Mouse (Mus musculus) ES-E14 (cell line): ENCODE results near the gene Abtb1. TPM values are rescaled to one million over a fixed set of nuclear protein-coding genes. Genes with fewer than 3 reads are reported as not detected.

Source experiments
- DNase-seq: peaks from one replicate; pipeline ENCODE4 v3.0.0-alpha.2; 2013; ENCODE audit warnings: low read depth, low spot score
- H3K27ac ChIP-seq: 2 replicates; pipeline ENCODE4 v1.5.1; 2012; ENCODE audit warnings: low read depth, mild to moderate bottlenecking, low read length, moderate library complexity, mixed read lengths; ENCODE audit not compliant: poor library complexity, insufficient read depth, severe bottlenecking
- H3K36me3 ChIP-seq: 2 replicates; pipeline ENCODE4 v1.6.1; 2012; ENCODE audit warnings: mild to moderate bottlenecking, low read length, moderate library complexity, mixed read lengths; ENCODE audit not compliant: control insufficient read depth, poor library complexity, insufficient read depth, severe bottlenecking
- H3K4me1 ChIP-seq, 2 experiments: fragments of 150-350 bp in 1 of 2; sonication (generic) in 1 of 2; 2 replicates each; pipeline ENCODE4 v1.6.1; 2012; ENCODE audit warnings: low read length in 2 of 2, mild to moderate bottlenecking in 1 of 2, mixed read lengths in 1 of 2; ENCODE audit not compliant: control insufficient read depth in 2 of 2, insufficient read depth in 2 of 2, poor library complexity in 1 of 2
- H3K4me3 ChIP-seq, 2 experiments: fragments of 150-350 bp in 1 of 2; sonication (generic) in 1 of 2; 2 replicates each; pipeline ENCODE4 v1.5.1; 2012; ENCODE audit warnings: low read length in 2 of 2, low read depth in 1 of 2, mild to moderate bottlenecking in 1 of 2, mixed read lengths in 1 of 2; ENCODE audit not compliant: insufficient read depth in 1 of 2, poor library complexity in 1 of 2, severe bottlenecking in 1 of 2
- H3K9ac ChIP-seq: 2 replicates; pipeline ENCODE4 v1.6.1; 2012; ENCODE audit warnings: low read depth, mild to moderate bottlenecking, low read length, mixed read lengths; ENCODE audit not compliant: poor library complexity, insufficient read depth, severe bottlenecking
- H3K9me3 ChIP-seq: fragments of 150-350 bp; sonication (generic); 2 replicates; pipeline ENCODE4 v1.6.1; 2012; ENCODE audit warnings: low read depth, mild to moderate bottlenecking, low read length; ENCODE audit not compliant: control insufficient read depth, insufficient read depth
- CHD2 ChIP-seq: IDR thresholded peaks from 2 replicates; pipeline ENCODE4 v1.6.1; 2014; ENCODE audit warnings: mild to moderate bottlenecking, low read depth, low read length, inconsistent platforms
- HCFC1 ChIP-seq: IDR thresholded peaks from 2 replicates; pipeline ENCODE4 v1.6.1; 2012; ENCODE audit warnings: low read length, inconsistent platforms, borderline replicate concordance; ENCODE audit not compliant: insufficient read depth
- MAFK ChIP-seq: IDR thresholded peaks from 2 replicates; pipeline ENCODE4 v1.6.1; 2014; ENCODE audit warnings: mild to moderate bottlenecking, low read depth, low read length, inconsistent platforms; ENCODE audit not compliant: insufficient read depth
- ZC3H11A ChIP-seq: IDR thresholded peaks from 2 replicates; pipeline ENCODE4 v1.6.1; 2012; ENCODE audit warnings: low read depth, mild to moderate bottlenecking, inconsistent platforms, low read length, borderline replicate concordance
- ZNF384 ChIP-seq: IDR thresholded peaks from 2 replicates; pipeline ENCODE4 v1.6.1; 2012; ENCODE audit warnings: low read depth, low read length, inconsistent platforms
- in situ Hi-C, 2 experiments: fragments of 600-800 bp; cut with MboI; formaldehyde crosslinking; loops; one replicate each; pipeline ENCODE4 v1.15.1; 2025; ENCODE audit warnings: low sequenced_read_pairs in 2 of 2, inconsistent platforms in 1 of 2; ENCODE audit not compliant: unreplicated experiment in 2 of 2
- total RNA-seq: library from RNA; depleted of rRNA; stranded (reverse); fragments of 300-350 nt; gene quantifications from 2 replicates; pipeline ENCODE4 v1.2.3, GENCODE M21; 2012

Gene Abtb1
- total RNA-seq, 1 experiment, result 33.0 TPM

DNA sequence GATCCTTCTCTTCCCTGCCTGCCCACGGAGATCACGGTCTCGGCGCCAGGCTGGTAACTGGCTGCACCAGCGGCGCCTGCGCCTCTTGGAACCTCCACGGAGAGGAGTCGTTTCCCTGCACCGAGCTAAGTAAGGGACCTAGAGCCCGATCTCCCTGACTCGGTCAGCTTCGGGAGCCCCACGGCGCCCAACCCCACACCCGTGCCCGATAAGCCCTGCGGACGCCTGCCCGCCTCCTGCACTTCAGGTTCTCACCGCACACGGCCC, 337 bp downstream of the Abtb1 start:
- no peak for DNase-seq
- no peak for TF ChIP-seq HCFC1
- TF ChIP-seq ZC3H11A, result no peak
- no peak for TF ChIP-seq MAFK
- no peak for TF ChIP-seq ZNF384
- TF ChIP-seq CHD2, result no peak
- Histone ChIP-seq H3K9me3 (no peaks in the 10 kb centered on the region), H3K36me3 (peaks cover 16% of the 10 kb centered on the region; the same call in 1 of the 2 replicates), H3K9ac (peak overlapping the region; percentile 84), H3K4me3 (peak overlapping the region; percentile 81 to 92), H3K4me1 (peaks cover 0 to 15% of the 10 kb centered on the region in 2 experiments; a peak in 2 of 4 replicates), H3K27ac (no peak overlapping the region)
- in situ Hi-C loops, result no loop called here

DNA sequence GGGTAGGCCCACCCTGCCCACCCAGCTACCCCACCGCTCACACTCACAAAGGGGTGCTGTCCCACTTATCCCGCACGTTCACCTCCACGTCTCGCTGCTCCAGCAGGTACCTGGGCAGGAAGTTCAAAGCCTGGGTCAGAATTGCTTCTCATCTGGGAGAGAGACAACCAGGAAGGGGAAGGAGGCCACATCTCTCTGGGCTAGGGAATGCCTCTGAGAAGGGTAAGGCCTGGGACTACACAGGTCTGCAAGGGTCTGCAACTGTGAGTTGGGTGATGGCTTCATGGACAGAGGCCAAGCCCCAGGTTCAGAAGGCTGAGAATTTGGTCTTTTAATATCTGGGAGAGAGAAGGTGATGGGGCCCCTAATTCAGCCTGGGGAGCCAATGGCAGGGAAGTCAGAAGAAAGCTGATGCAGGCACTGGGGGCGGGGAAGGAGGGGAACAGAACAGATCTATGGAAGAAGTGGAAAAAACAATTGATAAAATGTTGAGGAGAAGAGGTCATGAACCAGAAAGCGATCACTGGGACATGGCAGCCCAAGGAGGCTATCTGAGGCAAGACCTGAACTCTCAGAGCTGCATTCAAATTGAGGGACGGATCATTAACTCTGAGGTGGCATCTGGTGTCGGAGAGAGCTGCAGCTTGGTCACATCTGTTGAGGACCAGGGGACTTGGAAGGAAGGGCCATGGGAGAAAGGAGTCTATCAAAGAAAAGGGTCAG, 832 bp downstream of the Abtb1 start:
- Histone ChIP-seq H3K27ac (no peak overlapping the region), H3K4me1 (peaks cover 0 to 17% of the 10 kb centered on the region in 2 experiments; a peak in 2 of 4 replicates), H3K4me3 (peak overlapping the region; percentile 81 to 92), H3K9me3 (no peaks in the 10 kb centered on the region), H3K36me3 (peaks cover 21% of the 10 kb centered on the region; the same call in 1 of the 2 replicates), H3K9ac (peak overlapping the region; percentile 84)
- no peak for TF ChIP-seq ZC3H11A
- TF ChIP-seq HCFC1, result no peak
- no peak for TF ChIP-seq CHD2
- TF ChIP-seq MAFK, result no peak
- TF ChIP-seq ZNF384, result no peak
- in situ Hi-C loops, result no loop called here
- no peak for DNase-seq

- no peak for TF ChIP-seq HCFC1
- TF ChIP-seq MAFK, result no peak
- no peak for TF ChIP-seq CHD2
- no peak for TF ChIP-seq ZNF384
- no peak for TF ChIP-seq ZC3H11A
- no peak for DNase-seq
- H3K4me1 ChIP-seq, result peaks cover 0 to 17% of the 10 kb centered on the region in 2 experiments; a peak in 2 of 4 replicates
- no peak overlapping the region for H3K9ac ChIP-seq
- H3K27ac ChIP-seq, result no peak overlapping the region
- no peaks in the 10 kb centered on the region for H3K9me3 ChIP-seq
- H3K4me3 ChIP-seq, result no peak overlapping the region; a peak in 1 of 4 replicates
- in situ Hi-C loops, result no loop called here
- peaks cover 22% of the 10 kb centered on the region; the same call in 1 of the 2 replicates for H3K36me3 ChIP-seq
These were observed 1.6 kb downstream of the Abtb1 start for GRCm38 (mm10) chr6:88840211-88840610.

GRCm38 (mm10) chr6:88839135-88839970, 2.4 kb downstream of the Abtb1 start:
- Histone ChIP-seq H3K36me3 (peaks cover 22% of the 10 kb centered on the region; the same call in 1 of the 2 replicates), H3K27ac (peak overlapping the region; percentile 8; the same call in 1 of the 2 replicates), H3K4me1 (peaks cover 0 to 17% of the 10 kb centered on the region in 2 experiments; a peak in 2 of 4 replicates), H3K9me3 (no peaks in the 10 kb centered on the region), H3K4me3 (peak overlapping the region; percentile 20 to 58), H3K9ac (peak overlapping the region; percentile 60)
- DNase-seq, result peak; percentile 33
- in situ Hi-C loops, result no loop called here
- TF ChIP-seq CHD2 (no peak), ZC3H11A (no peak), ZNF384 (no peak), HCFC1 (no peak), MAFK (no peak)
